Mouse (Mus musculus) lung, adult 2 months (tissue): ENCODE data around the gene Cav3.

Experiments
- CTCF ChIP-seq: fragments of 200-500 bp; IDR thresholded peaks from 2 replicates; pipeline ENCODE4 v1.5.1; 2011; ENCODE audit warnings: mild to moderate bottlenecking, low read length, control low read depth; ENCODE audit not compliant: insufficient read depth
- POLR2A ChIP-seq: fragments of 200-500 bp; IDR thresholded peaks from 2 replicates; pipeline ENCODE4 v1.6.1; 2011; ENCODE audit warnings: low read depth, mild to moderate bottlenecking, control low read depth, low read length, borderline replicate concordance; ENCODE audit errors: extremely low read depth

- TF ChIP-seq CTCF (no peak), POLR2A (no peak)
Observed at GRCm38 (mm10) chr6:112423746-112424501, 35.4 kb upstream of the Cav3 start.
